In the genomic region with DNA sequence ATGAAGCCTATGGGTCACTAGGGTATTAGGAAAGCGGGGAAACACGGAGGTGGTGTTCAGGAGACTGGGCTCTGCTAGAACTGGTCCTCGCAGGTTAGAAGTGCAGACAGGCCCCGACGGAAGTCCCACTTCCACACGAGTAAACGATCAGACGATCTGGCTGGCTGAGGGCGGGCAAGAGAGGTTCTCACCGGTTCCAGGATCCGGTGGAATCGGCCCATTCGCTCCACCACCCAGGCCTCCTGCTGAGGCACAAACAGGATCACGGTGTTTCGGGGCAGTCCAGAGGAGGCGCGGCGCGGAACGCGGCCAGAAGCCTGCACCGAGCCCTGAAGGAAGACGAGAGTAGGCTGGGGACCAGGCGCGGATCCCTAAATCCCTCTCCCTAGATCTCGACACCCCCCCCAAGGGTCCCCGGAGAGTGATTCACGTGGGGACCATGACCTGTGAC, we compare ENCODE assay signal across 8 mouse cellular contexts. TPM values are rescaled to one million over a fixed set of nuclear protein-coding genes. Genes with fewer than 3 reads are reported as not detected.
DNase-seq lines count a peak whose midpoint lies in the region; ATAC-seq and TF ChIP-seq lines count a peak whose summit lies in the region.

No protein-coding gene starts in this region.

- in situ Hi-C loops in Patski (cut with MboI; ENCODE audit: low pct_unique_long_range_greater_than_20kb), result no loop called here

- H3K27ac ChIP-seq in forebrain, embryonic 13.5 days, result peak overlapping the region; percentile 92
- H3K27ac ChIP-seq in midbrain, postnatal 0 days (ENCODE audit: low read depth, low read length), result peak overlapping the region; percentile 84

- H3K9ac ChIP-seq in forebrain, embryonic 13.5 days, result peak overlapping the region; percentile 91
- peak overlapping the region; percentile 88 for H3K9ac ChIP-seq in midbrain, postnatal 0 days (replicated peaks; ENCODE audit: low read length, poor library complexity, severe bottlenecking)

- no peaks in the 10 kb centered on the region for H3K27me3 ChIP-seq in Patski
- H3K27me3 ChIP-seq in forebrain, embryonic 13.5 days, result no peaks in the 10 kb centered on the region
- no peaks in the 10 kb centered on the region for H3K27me3 ChIP-seq in midbrain, postnatal 0 days (ENCODE audit: insufficient read depth, low read length)

- peaks cover 4% of the 10 kb centered on the region; the same call in 1 of the 2 replicates for H3K4me1 ChIP-seq in lung, adult 2 months (ENCODE audit: control insufficient read depth, insufficient read depth, low read length)
- peaks cover 24% of the 10 kb centered on the region for H3K4me1 ChIP-seq in forebrain, embryonic 13.5 days
- 0 out of 2 replicates have a peak, but pooled peaks cover 4% of the 10 kb centered on the region for H3K4me1 ChIP-seq in midbrain, postnatal 0 days (ENCODE audit: insufficient read depth, low read length)

- no peaks in the 10 kb centered on the region for H3K9me3 ChIP-seq in forebrain, embryonic 13.5 days (replicated peaks)
- no peaks in the 10 kb centered on the region for H3K9me3 ChIP-seq in midbrain, postnatal 0 days (ENCODE audit: low read length)

- TF ChIP-seq CTCF in lung, adult 2 months (IDR thresholded peaks at IDR 0.05; ENCODE audit: insufficient read depth, low read length), result no peak
- TF ChIP-seq CTCF in Patski (IDR thresholded peaks at IDR 0.05), result no peak
- no peak for TF ChIP-seq CTCF in midbrain, postnatal 0 days (IDR thresholded peaks at IDR 0.05)

- POLR2A ChIA-PET in Patski (lab: Charles Lee), result interaction anchor here (1.0 kb wide), 2 partner anchors 10 to 20 kb away, joined by 3 to 6 read pairs; no protein-coding TSS in a partner anchor

- WGBS in lung, adult 2 months, result 1% methylated on average over 28 of the region's 28 CpGs
- WGBS in forebrain, embryonic 13.5 days, result 2% methylated on average over 28 of the region's 28 CpGs
- 1% methylated on average over 28 of the region's 28 CpGs for WGBS in midbrain, postnatal 0 days

- no peak for DNase-seq in lung, adult 2 months
- no peak for DNase-seq in lung, postnatal 10 days
- no peak for DNase-seq in Patski (ENCODE audit: low read depth, low spot score)
- DNase-seq in kidney, postnatal 36 days, result peak; percentile 49 to 70
- peak; percentile 21 for DNase-seq in midbrain, postnatal 0 days (ENCODE audit: low spot score)
- DNase-seq in yolk sac, embryonic 10.5 days (ENCODE audit: low spot score), result no peak
- DNase-seq in cerebellum, adult 9-10 months, result no peak

- CTCF ChIA-PET in Patski (lab: Charles Lee), result no interaction called here

- peak overlapping the region; percentile 82 for H3K4me3 ChIP-seq in lung, adult 2 months (replicated peaks; ENCODE audit: extremely low read depth, low read depth, low read length)
- peak overlapping the region; percentile 73 for H3K4me3 ChIP-seq in forebrain, embryonic 13.5 days
- H3K4me3 ChIP-seq in midbrain, postnatal 0 days (ENCODE audit: low read depth, low read length), result peak overlapping the region; percentile 69

- ATAC-seq in Patski, result peak; percentile 31
- ATAC-seq in forebrain, embryonic 13.5 days, result peak; percentile 57; the same call in 1 of the 2 replicates
- peak; percentile 51; the same call in 1 of the 2 replicates for ATAC-seq in midbrain, postnatal 0 days (ENCODE audit: low FRiP score)

- peaks cover 63% of the 10 kb centered on the region for H3K36me3 ChIP-seq in forebrain, embryonic 13.5 days (ENCODE audit: poor library complexity, severe bottlenecking)
- H3K36me3 ChIP-seq in midbrain, postnatal 0 days (ENCODE audit: insufficient read depth, low read length), result peaks cover 29% of the 10 kb centered on the region

- TF ChIP-seq POLR2A in lung, adult 2 months (IDR thresholded peaks at IDR 0.05; ENCODE audit: borderline replicate concordance, extremely low read depth, low read depth, low read length), result no peak

- peak overlapping the region; percentile 89 for H3K4me2 ChIP-seq in forebrain, embryonic 13.5 days
- H3K4me2 ChIP-seq in midbrain, postnatal 0 days (ENCODE audit: low read depth, low read length, poor library complexity, severe bottlenecking), result peak overlapping the region; percentile 62

RNA-seq across cellular contexts. Expression of a gene that starts 0.7 kb away (rescaled TPM):
- 44.9 and 56.6 TPM in 2 replicates for polyA plus RNA-seq in lung, adult 2 months (2012; rRNA removed)
- polyA plus RNA-seq in Patski (2021), result 134 TPM
- 305 and 335 TPM in 2 replicates for polyA plus RNA-seq in forebrain, embryonic 13.5 days (2015; fragmentation: Nextera tagmentation; extraction: Ambion mirVana)
- 89.6 and 102 TPM in 2 replicates for total RNA-seq in midbrain, postnatal 0 days (2014; rRNA removed)
- 230 and 241 TPM in 2 replicates for polyA plus RNA-seq in midbrain, postnatal 0 days (2015; fragmentation: Nextera tagmentation; extraction: Ambion mirVana)

RNA-seq across cellular contexts. Expression of a gene that starts 5.2 kb away (rescaled TPM):
- 15.9 and 23.3 TPM in 2 replicates for polyA plus RNA-seq in lung, adult 2 months (2012; rRNA removed)
- 11.3 TPM for polyA plus RNA-seq in Patski (2021)
- 21.4 and 25.3 TPM in 2 replicates for polyA plus RNA-seq in forebrain, embryonic 13.5 days (2015; fragmentation: Nextera tagmentation; extraction: Ambion mirVana)
- total RNA-seq in midbrain, postnatal 0 days (2014; rRNA removed), result 30.5 and 33.4 TPM in 2 replicates
- polyA plus RNA-seq in midbrain, postnatal 0 days (2015; fragmentation: Nextera tagmentation; extraction: Ambion mirVana), result 24.4 and 26.1 TPM in 2 replicates

RNA-seq across cellular contexts. Expression of a gene that starts 15.2 kb away (rescaled TPM):
- 17.5 and 24.9 TPM in 2 replicates for polyA plus RNA-seq in lung, adult 2 months (2012; rRNA removed)
- 25.1 TPM for polyA plus RNA-seq in Patski (2021)
- 33.8 and 42.3 TPM in 2 replicates for polyA plus RNA-seq in forebrain, embryonic 13.5 days (2015; fragmentation: Nextera tagmentation; extraction: Ambion mirVana)
- total RNA-seq in midbrain, postnatal 0 days (2014; rRNA removed), result 31.1 and 48.7 TPM in 2 replicates
- polyA plus RNA-seq in midbrain, postnatal 0 days (2015; fragmentation: Nextera tagmentation; extraction: Ambion mirVana), result 30.3 and 32.3 TPM in 2 replicates

RNA-seq across cellular contexts. Expression of a gene that starts 20.5 kb away (rescaled TPM):
- 9.1 and 12.8 TPM in 2 replicates for polyA plus RNA-seq in lung, adult 2 months (2012; rRNA removed)
- 8.1 TPM for polyA plus RNA-seq in Patski (2021)
- polyA plus RNA-seq in forebrain, embryonic 13.5 days (2015; fragmentation: Nextera tagmentation; extraction: Ambion mirVana), result 22.9 and 23.5 TPM in 2 replicates
- total RNA-seq in midbrain, postnatal 0 days (2014; rRNA removed), result 15.0 and 18.2 TPM in 2 replicates
- 14.2 and 14.3 TPM in 2 replicates for polyA plus RNA-seq in midbrain, postnatal 0 days (2015; fragmentation: Nextera tagmentation; extraction: Ambion mirVana)

RNA-seq across cellular contexts. Expression of a gene that starts 27.9 kb away (rescaled TPM):
- polyA plus RNA-seq in lung, adult 2 months (2012; rRNA removed), result 16.3 and 20.0 TPM in 2 replicates
- 8.2 TPM for polyA plus RNA-seq in Patski (2021)
- 15.1 and 15.2 TPM in 2 replicates for polyA plus RNA-seq in forebrain, embryonic 13.5 days (2015; fragmentation: Nextera tagmentation; extraction: Ambion mirVana)
- total RNA-seq in midbrain, postnatal 0 days (2014; rRNA removed), result 40.2 and 54.6 TPM in 2 replicates
- 6.3 and 7.9 TPM in 2 replicates for polyA plus RNA-seq in midbrain, postnatal 0 days (2015; fragmentation: Nextera tagmentation; extraction: Ambion mirVana)

Comparison
In these comparisons a context has a peak if more than half of its experiments do, and no peak if none do; other contexts are left out.
1. DNase-seq: peak in kidney, postnatal 36 days (2 of 2) and midbrain, postnatal 0 days (single experiment); none in lung, adult 2 months (single experiment), lung, postnatal 10 days (single experiment), Patski (single experiment), yolk sac, embryonic 10.5 days (single experiment) and cerebellum, adult 9-10 months (single experiment).
2. Peak in every context shown above with its lines, with median percentiles within 50 percentile points of each other: H3K4me3 ChIP-seq and ATAC-seq.